Mouse (Mus musculus): ENCODE results near the gene Smg7. TPM values are rescaled to one million over a fixed set of nuclear protein-coding genes. Genes with fewer than 3 reads are reported as not detected.

Gene Smg7
- polyA plus RNA-seq, 1 experiment from 2014 or later = 21.5 TPM

DNA sequence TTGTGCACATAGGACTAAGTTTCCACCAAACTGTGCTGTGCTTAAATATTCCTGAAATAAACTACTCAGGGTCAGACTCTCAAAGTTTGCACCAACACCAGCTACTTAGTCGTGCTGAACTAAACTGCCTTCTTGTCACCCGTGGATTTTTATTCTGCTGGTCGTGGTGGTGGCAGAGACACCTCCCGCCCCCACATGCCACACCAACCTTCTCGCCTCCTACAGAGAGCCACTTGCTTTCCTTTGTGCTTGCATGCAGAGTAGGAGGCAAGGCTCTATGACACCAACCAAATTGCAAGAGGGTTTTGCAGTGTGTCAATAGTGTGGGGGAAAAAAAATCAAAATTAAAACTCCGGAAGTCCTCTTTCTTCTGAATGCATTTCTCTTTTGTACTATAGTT, 82.9 kb downstream of the Smg7 start:
- H3K27ac ChIP-seq (ENCODE audit: low read length) = no peak overlapping the region
- no peak overlapping the region for H3K9ac ChIP-seq (ENCODE audit: low read length)
- H3K9me3 ChIP-seq (replicated peaks; ENCODE audit: control insufficient read depth, low read length) = no peaks in the 10 kb centered on the region
- ATAC-seq (replicated peaks; ENCODE audit: extremely low read depth, insufficient read depth, low FRiP score) = no peak
- no peaks in the 10 kb centered on the region for H3K27me3 ChIP-seq (ENCODE audit: control insufficient read depth, insufficient read depth, low read length)
- H3K4me1 ChIP-seq (ENCODE audit: control insufficient read depth, insufficient read depth, low read length) = peaks cover 31% of the 10 kb centered on the region
- 78% methylated on average over 6 of the region's 6 CpGs for WGBS
- no peak overlapping the region for H3K4me3 ChIP-seq (ENCODE audit: low read length)
- no peaks in the 10 kb centered on the region for H3K36me3 ChIP-seq (ENCODE audit: control insufficient read depth, insufficient read depth)
- no peak overlapping the region for H3K4me2 ChIP-seq (ENCODE audit: low read depth, low read length)

DNA sequence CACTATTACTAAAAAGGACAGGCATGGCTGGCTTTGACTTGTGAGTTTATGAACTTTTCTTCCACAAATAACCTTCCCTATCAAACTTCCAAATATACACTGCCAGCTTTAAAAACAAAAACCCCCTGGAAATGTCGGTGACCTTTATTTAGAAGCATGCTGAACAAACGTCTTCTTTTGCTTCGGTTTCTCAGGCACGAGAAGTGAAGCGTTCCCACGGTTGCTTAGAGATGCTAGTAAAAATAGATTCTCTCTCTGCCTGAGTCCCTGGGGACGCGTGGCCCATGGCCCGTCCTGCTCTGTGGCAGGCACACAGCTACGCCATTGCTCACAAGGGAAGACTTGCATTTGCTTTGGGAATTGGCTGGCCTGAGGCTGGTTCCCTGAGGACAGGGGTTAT, 84.7 kb downstream of the Smg7 start:
- Histone ChIP-seq H3K4me1 (ENCODE audit: control insufficient read depth, insufficient read depth, low read length) (peaks cover 31% of the 10 kb centered on the region), H3K36me3 (ENCODE audit: control insufficient read depth, insufficient read depth) (no peaks in the 10 kb centered on the region), H3K9me3 (replicated peaks; ENCODE audit: control insufficient read depth, low read length) (no peaks in the 10 kb centered on the region), H3K27me3 (ENCODE audit: control insufficient read depth, insufficient read depth, low read length) (no peaks in the 10 kb centered on the region), H3K4me2 (ENCODE audit: low read depth, low read length) (peak overlapping the region; percentile 19; the same call in 1 of the 2 replicates), H3K4me3 (ENCODE audit: low read length) (no peak overlapping the region), H3K27ac (ENCODE audit: low read length) (peak overlapping the region; percentile 83), H3K9ac (ENCODE audit: low read length) (no peak overlapping the region)
- ATAC-seq (replicated peaks; ENCODE audit: extremely low read depth, insufficient read depth, low FRiP score) = peak; percentile 74
- 18% methylated on average over 10 of the region's 10 CpGs for WGBS

DNA sequence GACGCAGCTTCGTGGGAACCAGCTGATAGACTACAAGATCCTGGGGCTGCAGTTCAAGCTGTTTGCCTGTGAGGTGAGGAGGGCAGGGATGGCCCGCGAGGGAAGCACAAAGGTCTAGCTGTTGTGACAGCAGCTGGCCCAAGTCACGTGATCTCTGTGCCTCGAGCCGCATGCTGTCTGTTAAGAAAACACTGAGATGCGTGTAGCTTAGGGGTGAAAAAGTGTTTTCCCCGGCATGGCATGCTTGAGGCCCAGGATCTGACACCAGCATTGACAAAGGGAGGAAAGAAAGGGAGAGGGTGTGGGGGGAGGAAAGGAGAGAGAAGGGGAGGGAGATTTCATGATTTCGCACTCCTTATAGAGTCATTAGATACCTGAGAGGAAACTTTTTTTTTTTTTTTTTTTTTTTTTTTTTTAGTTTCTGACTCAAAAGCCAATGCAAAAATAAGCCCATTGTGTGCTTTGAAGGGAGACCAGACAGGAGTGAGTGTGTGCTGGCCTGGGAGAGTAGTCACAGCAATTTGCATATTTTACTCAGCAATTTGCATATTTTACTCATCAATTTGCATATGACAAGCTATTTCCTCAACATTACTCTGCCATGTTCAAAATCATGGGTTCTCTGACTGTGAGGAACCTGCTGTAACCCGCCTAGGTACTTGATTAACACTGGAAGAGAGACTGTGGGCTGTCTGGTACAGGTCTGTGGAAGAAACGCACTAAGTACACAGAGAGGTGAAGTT, 85.2 kb downstream of the Smg7 start:
- H3K4me2 ChIP-seq (ENCODE audit: low read depth, low read length) = peak overlapping the region; percentile 19; the same call in 1 of the 2 replicates
- ATAC-seq (replicated peaks; ENCODE audit: extremely low read depth, insufficient read depth, low FRiP score) = no peak
- H3K27ac ChIP-seq (ENCODE audit: low read length) = peak overlapping the region; percentile 83
- no peaks in the 10 kb centered on the region for H3K9me3 ChIP-seq (replicated peaks; ENCODE audit: control insufficient read depth, low read length)
- peaks cover 31% of the 10 kb centered on the region for H3K4me1 ChIP-seq (ENCODE audit: control insufficient read depth, insufficient read depth, low read length)
- no peaks in the 10 kb centered on the region for H3K36me3 ChIP-seq (ENCODE audit: control insufficient read depth, insufficient read depth)
- 40% methylated on average over 12 of the region's 12 CpGs for WGBS
- no peaks in the 10 kb centered on the region for H3K27me3 ChIP-seq (ENCODE audit: control insufficient read depth, insufficient read depth, low read length)
- H3K9ac ChIP-seq (ENCODE audit: low read length) = peak overlapping the region; percentile 5; the same call in 1 of the 2 replicates
- H3K4me3 ChIP-seq (ENCODE audit: low read length) = no peak overlapping the region

DNA sequence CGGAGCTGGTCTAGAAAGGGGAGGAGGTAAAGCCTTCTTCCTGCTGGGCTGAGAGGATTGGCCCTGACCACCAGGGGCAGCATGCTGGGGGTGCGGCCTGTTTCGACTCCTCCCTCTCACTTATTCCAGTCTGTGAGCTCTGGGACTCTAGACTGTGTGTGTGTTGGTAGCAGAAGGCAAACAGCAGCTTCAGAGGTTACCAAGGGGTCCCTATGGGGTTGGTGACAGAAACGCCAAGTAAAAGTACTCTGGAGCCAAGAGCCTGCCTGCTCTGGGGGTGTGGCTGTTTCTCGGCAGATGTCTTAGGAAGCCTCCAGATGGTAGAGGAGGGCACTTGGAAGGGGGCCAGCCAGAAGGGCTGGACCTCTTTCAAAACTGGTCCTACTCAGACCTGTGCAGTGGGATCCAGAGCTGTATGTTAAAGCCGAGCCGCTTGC, 87.2 kb downstream of the Smg7 start:
- H3K4me3 ChIP-seq (ENCODE audit: low read length) = no peak overlapping the region
- 0 out of 2 replicates have a peak overlapping the region, but pooled peaks have one; percentile 6 for H3K9ac ChIP-seq (ENCODE audit: low read length)
- no peaks in the 10 kb centered on the region for H3K9me3 ChIP-seq (replicated peaks; ENCODE audit: control insufficient read depth, low read length)
- H3K36me3 ChIP-seq (ENCODE audit: control insufficient read depth, insufficient read depth) = no peaks in the 10 kb centered on the region
- H3K27ac ChIP-seq (ENCODE audit: low read length) = no peak overlapping the region
- ATAC-seq (replicated peaks; ENCODE audit: extremely low read depth, insufficient read depth, low FRiP score) = no peak; the same call in 1 of the 2 replicates
- H3K4me1 ChIP-seq (ENCODE audit: control insufficient read depth, insufficient read depth, low read length) = peaks cover 31% of the 10 kb centered on the region
- 40% methylated on average over 6 of the region's 7 CpGs for WGBS
- peak overlapping the region; percentile 14; the same call in 1 of the 2 replicates for H3K4me2 ChIP-seq (ENCODE audit: low read depth, low read length)
- no peaks in the 10 kb centered on the region for H3K27me3 ChIP-seq (ENCODE audit: control insufficient read depth, insufficient read depth, low read length)

DNA sequence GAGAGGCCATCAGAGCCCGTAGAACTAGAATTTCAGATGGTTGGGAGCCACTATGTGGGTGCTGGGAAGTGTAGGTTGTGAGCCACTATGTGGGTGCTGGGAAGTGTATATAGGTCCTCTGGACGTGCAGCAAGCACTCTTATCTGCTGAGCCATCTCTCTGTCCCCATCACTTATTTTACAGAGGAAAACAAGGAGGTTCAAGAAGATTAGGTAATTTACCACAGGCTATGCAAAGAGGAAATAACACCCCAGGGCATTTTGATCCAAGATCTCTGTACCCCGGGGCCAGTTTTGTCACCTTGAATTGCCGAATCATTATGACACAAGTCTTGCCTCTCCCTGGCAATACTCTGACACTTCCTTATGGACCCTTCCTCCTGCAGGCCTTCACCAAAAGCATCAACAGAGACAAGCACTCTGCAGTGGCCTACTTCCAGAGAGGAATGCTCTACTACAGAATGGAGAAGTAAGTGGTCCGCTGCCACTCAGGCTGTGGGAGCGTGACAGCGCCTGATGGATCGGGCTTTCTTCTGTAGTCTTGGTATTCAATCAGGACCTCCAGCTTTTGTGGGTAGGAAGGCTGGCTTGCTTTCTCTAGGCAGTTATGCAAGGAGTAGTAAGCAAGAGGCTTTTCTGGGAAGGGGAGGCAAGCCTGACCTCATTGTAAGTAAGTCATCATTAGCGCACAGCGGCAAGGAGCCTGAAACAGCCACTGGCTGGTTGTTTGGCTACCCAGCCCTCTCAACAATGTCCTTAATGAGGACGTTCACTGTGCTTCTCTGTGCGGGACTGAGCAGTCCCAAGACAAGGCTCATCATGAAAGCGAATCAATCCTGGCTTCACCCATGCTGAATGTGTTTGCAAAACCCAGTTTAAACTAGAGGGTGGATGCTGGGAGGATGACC, 91.7 kb downstream of the Smg7 start:
- Histone ChIP-seq H3K4me3 (ENCODE audit: low read length) (no peak overlapping the region), H3K9me3 (replicated peaks; ENCODE audit: control insufficient read depth, low read length) (no peaks in the 10 kb centered on the region), H3K27ac (ENCODE audit: low read length) (no peak overlapping the region), H3K9ac (ENCODE audit: low read length) (no peak overlapping the region), H3K4me1 (ENCODE audit: control insufficient read depth, insufficient read depth, low read length) (peaks cover 9% of the 10 kb centered on the region), H3K36me3 (ENCODE audit: control insufficient read depth, insufficient read depth) (no peaks in the 10 kb centered on the region), H3K27me3 (ENCODE audit: control insufficient read depth, insufficient read depth, low read length) (no peaks in the 10 kb centered on the region), H3K4me2 (ENCODE audit: low read depth, low read length) (no peak overlapping the region)
- WGBS = 84% methylated on average over 13 of the region's 13 CpGs
- no peak for ATAC-seq (replicated peaks; ENCODE audit: extremely low read depth, insufficient read depth, low FRiP score)

DNA sequence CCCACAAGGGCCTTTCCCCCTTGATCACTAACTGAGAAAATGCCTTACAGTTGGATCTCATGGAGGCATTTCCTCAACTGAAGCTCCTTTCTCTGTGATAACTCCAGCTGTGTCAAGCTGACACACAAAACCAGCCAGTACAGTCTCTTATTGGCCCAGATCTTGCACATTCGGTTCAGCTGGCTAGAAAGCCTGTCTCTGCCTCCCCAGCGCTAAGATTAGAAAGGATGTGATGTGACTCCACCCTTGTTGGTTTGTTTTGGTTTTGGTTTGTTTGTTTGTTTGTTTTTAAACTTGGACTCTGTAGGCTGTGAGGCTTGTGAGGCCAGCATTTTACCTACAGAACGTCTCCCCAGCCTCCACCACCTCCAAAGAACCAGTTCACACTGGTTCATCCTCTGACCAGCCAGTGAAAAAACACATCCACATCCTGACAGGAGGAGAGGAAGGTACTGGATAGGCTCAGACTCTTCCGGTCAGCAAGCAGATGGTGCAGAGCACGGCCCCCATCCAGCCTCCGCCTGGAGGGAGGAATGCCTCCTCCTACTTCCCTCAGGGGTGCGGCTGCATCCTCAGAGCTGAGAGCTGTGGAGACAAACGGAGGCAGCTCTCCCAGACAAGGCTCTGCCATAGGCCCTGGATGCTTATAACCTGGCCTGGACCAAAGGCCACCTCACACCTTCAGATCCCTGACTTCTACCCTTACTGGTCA, 92.7 kb downstream of the Smg7 start:
- Histone ChIP-seq H3K4me3 (ENCODE audit: low read length) (no peak overlapping the region), H3K27ac (ENCODE audit: low read length) (peak overlapping the region; percentile 68), H3K27me3 (ENCODE audit: control insufficient read depth, insufficient read depth, low read length) (no peaks in the 10 kb centered on the region), H3K9me3 (replicated peaks; ENCODE audit: control insufficient read depth, low read length) (no peaks in the 10 kb centered on the region), H3K36me3 (ENCODE audit: control insufficient read depth, insufficient read depth) (no peaks in the 10 kb centered on the region), H3K4me2 (ENCODE audit: low read depth, low read length) (no peak overlapping the region), H3K4me1 (ENCODE audit: control insufficient read depth, insufficient read depth, low read length) (no peaks in the 10 kb centered on the region; the same call in 1 of the 2 replicates), H3K9ac (ENCODE audit: low read length) (no peak overlapping the region)
- peak; percentile 84 for ATAC-seq (replicated peaks; ENCODE audit: extremely low read depth, insufficient read depth, low FRiP score)
- WGBS = 43% methylated on average over 8 of the region's 8 CpGs

DNA sequence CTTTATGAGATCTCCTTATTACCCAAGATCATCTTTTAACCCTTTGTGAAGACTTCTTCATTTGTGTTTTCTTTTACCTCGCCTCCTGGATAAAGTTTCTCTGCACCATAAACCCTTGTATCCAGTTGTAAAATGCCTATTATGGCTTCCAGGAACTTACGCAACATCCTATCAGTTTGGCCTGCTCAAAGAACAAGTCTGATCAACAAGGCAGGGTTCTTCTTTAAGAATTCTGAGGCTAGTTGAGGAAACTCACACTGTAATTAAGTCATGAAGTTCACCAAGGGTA, 94.1 kb downstream of the Smg7 start:
- no peak overlapping the region for H3K9ac ChIP-seq (ENCODE audit: low read length)
- peak overlapping the region; percentile 11; the same call in 1 of the 2 replicates for H3K4me3 ChIP-seq (ENCODE audit: low read length)
- H3K4me1 ChIP-seq (ENCODE audit: control insufficient read depth, insufficient read depth, low read length) = no peaks in the 10 kb centered on the region
- H3K27me3 ChIP-seq (ENCODE audit: control insufficient read depth, insufficient read depth, low read length) = no peaks in the 10 kb centered on the region
- H3K4me2 ChIP-seq (ENCODE audit: low read depth, low read length) = 0 out of 2 replicates have a peak overlapping the region, but pooled peaks have one; percentile 20
- WGBS = 87% methylated on average over 2 of the region's 2 CpGs
- H3K9me3 ChIP-seq (replicated peaks; ENCODE audit: control insufficient read depth, low read length) = no peaks in the 10 kb centered on the region
- ATAC-seq (replicated peaks; ENCODE audit: extremely low read depth, insufficient read depth, low FRiP score) = no peak
- no peak overlapping the region for H3K27ac ChIP-seq (ENCODE audit: low read length)
- no peaks in the 10 kb centered on the region for H3K36me3 ChIP-seq (ENCODE audit: control insufficient read depth, insufficient read depth)

DNA sequence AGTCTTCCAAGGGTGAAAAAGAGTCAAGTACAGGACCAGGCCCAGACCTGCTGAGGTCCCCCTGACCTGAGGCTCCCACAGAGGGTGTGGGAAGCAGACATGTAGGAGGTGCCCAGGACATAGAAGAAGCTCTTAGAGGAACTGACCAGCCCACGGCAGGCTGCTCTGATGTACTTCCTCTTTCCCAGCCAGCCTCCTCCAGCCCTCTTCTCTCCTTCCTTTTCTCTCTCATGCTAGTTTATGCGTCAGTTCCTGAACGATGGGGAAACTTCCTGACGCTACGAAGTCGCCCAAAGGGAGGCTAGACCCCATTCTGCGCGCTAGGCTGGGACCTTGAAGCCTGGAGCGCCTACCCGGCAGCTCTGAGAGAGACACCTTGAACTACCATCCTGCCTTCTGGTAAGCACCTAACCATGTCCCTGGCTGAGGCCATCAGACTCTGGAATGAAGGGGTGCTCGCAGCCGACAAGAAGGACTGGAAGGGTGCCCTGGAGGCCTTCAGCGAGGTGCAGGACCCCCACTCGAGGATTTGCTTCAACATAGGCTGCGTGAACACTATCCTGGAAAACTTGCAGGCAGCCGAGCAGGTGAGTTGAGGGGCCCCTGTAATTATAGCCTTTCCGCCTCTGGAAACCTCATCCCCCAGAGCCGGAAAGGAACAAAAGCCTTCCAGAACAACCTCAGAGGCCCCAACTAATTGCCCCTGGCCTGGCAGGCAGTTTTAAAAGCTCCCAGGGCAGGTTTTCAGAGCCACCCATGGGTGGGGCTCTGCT, 94.6 kb downstream of the Smg7 start:
- H3K27me3 ChIP-seq (ENCODE audit: control insufficient read depth, insufficient read depth, low read length) = no peaks in the 10 kb centered on the region
- peak overlapping the region; percentile 11; the same call in 1 of the 2 replicates for H3K9ac ChIP-seq (ENCODE audit: low read length)
- no peaks in the 10 kb centered on the region for H3K4me1 ChIP-seq (ENCODE audit: control insufficient read depth, insufficient read depth, low read length)
- 0 out of 2 replicates have a peak overlapping the region, but pooled peaks have one; percentile 20 for H3K4me2 ChIP-seq (ENCODE audit: low read depth, low read length)
- peak overlapping the region; percentile 37 for H3K27ac ChIP-seq (ENCODE audit: low read length)
- H3K4me3 ChIP-seq (ENCODE audit: low read length) = peak overlapping the region; percentile 11; the same call in 1 of the 2 replicates
- 69% methylated on average over 18 of the region's 18 CpGs for WGBS
- H3K9me3 ChIP-seq (replicated peaks; ENCODE audit: control insufficient read depth, low read length) = no peaks in the 10 kb centered on the region
- no peaks in the 10 kb centered on the region for H3K36me3 ChIP-seq (ENCODE audit: control insufficient read depth, insufficient read depth)
- no peak; the same call in 1 of the 2 replicates for ATAC-seq (replicated peaks; ENCODE audit: extremely low read depth, insufficient read depth, low FRiP score)
